Mouse (Mus musculus) heart, embryonic 16.5 days (tissue): Measurements from ENCODE around the gene Slc7a8. TPM values are rescaled to one million over a fixed set of nuclear protein-coding genes. Genes with fewer than 3 reads are reported as not detected.

ENCODE experiments used
- ATAC-seq: fragments of 200-750 bp; cut with Nextera tagmentation; replicated peaks from 2 replicates; pipeline ENCODE4 v1.8.0; 2017; ENCODE audit warnings: moderate number of reproducible peaks; ENCODE audit not compliant: insufficient read depth, low FRiP score; ENCODE audit errors: extremely low read depth
- H3K27ac ChIP-seq: fragments of 300-500 bp; sonication (generic); 2 replicates; pipeline ENCODE4 v1.5.1; 2014; ENCODE audit warnings: mild to moderate bottlenecking, low read length, control low read depth, moderate library complexity
- H3K27me3 ChIP-seq: fragments of 300-500 bp; sonication (generic); 2 replicates; pipeline ENCODE4 v1.6.1; 2014; ENCODE audit warnings: low read length, mixed read lengths; ENCODE audit not compliant: control insufficient read depth, insufficient read depth
- H3K36me3 ChIP-seq: fragments of 300-500 bp; sonication (generic); 2 replicates; pipeline ENCODE4 v1.6.1; 2014; ENCODE audit not compliant: control insufficient read depth, insufficient read depth
- H3K4me1 ChIP-seq: fragments of 300-500 bp; sonication (generic); 2 replicates; pipeline ENCODE4 v1.6.1; 2014; ENCODE audit warnings: low read length, mixed read lengths; ENCODE audit not compliant: control insufficient read depth, insufficient read depth
- H3K4me2 ChIP-seq: fragments of 300-500 bp; sonication (generic); 2 replicates; pipeline ENCODE4 v1.6.1; 2014; ENCODE audit warnings: low read depth, mild to moderate bottlenecking, control low read depth, low read length
- H3K4me3 ChIP-seq: fragments of 300-500 bp; sonication (generic); 2 replicates; pipeline ENCODE4 v1.5.1; 2014; ENCODE audit warnings: mild to moderate bottlenecking, control low read depth, low read length
- H3K9ac ChIP-seq: fragments of 300-500 bp; sonication (generic); 2 replicates; pipeline ENCODE4 v1.6.1; 2014; ENCODE audit warnings: low read length, control low read depth
- H3K9me3 ChIP-seq: fragments of 300-500 bp; sonication (generic); replicated peaks from 2 replicates; pipeline ENCODE4 v1.6.1; 2016; ENCODE audit warnings: low read length; ENCODE audit not compliant: control insufficient read depth
- WGBS: fragments of 180-500 bp; shearing (Covaris S2); extraction: QIAGEN DNeasy Blood & Tissue Kit; methylation state at CpG from one replicate; pipeline ENCODE4 v1.1.7; 2014; 5-methylcytosine and 5-hydroxymethylcytosine counted together
- polyA plus RNA-seq: library from polyadenylated mRNA; unstranded; fragments of >200 nt; fragmentation: Nextera tagmentation; extraction: Ambion mirVana; gene quantifications from 2 replicates; pipeline ENCODE4 v1.2.1, GENCODE M21; 2015

Gene Slc7a8
- polyA plus RNA-seq, 1 experiment from 2014 or later = 4.0 TPM

DNA sequence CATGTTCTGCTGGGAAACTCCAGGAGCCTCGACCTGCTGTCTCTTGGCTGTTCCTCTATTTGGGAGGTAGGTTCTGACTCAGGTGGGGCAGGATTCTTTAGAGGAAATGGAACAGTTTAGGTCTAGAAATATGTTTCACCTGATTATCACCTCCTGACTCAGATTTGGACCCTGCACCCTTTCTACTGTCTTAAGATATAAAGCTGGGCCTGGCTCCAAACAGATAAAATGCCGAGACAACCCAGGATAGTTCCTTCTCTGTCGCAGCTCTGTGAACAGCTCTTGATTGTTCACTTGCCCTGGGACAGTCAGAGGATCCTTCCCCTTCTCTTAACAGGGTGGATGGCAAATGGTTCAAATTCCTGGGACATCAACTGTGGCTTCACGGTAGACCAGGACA lies 46.5 kb downstream of the Slc7a8 start:
- H3K9me3 ChIP-seq = no peaks in the 10 kb centered on the region
- peaks cover 6% of the 10 kb centered on the region for H3K4me1 ChIP-seq
- H3K27me3 ChIP-seq = no peaks in the 10 kb centered on the region
- H3K4me3 ChIP-seq = no peak overlapping the region
- H3K27ac ChIP-seq = no peak overlapping the region
- no peak overlapping the region for H3K9ac ChIP-seq
- no peak for ATAC-seq
- 58% methylated on average over 4 of the region's 4 CpGs for WGBS
- H3K36me3 ChIP-seq = no peaks in the 10 kb centered on the region
- H3K4me2 ChIP-seq = no peak overlapping the region

DNA sequence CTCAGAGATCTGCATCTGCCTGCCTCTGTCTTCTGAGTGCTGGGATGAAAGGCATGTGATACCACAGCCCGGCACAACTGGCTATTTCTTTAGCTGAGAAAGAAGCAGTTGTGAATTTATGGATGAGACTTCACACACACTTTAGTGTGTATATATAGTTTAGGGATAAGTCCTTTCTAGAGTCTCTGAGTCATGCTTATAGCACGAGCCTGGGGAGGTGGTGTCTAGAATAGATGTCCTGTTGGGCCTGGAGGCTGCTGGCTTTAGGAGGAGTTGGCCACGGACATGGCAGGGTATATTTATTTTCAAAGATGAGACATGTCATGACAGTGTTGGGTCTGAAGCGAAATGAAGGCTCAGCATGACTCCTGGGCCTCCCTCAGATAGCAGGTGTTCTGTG lies 47.7 kb downstream of the Slc7a8 start:
- 72% methylated on average over 4 of the region's 4 CpGs for WGBS
- no peaks in the 10 kb centered on the region for H3K9me3 ChIP-seq
- H3K27me3 ChIP-seq = no peaks in the 10 kb centered on the region
- H3K4me2 ChIP-seq = no peak overlapping the region
- H3K4me1 ChIP-seq = peaks cover 6% of the 10 kb centered on the region
- H3K4me3 ChIP-seq = no peak overlapping the region
- no peak overlapping the region for H3K27ac ChIP-seq
- no peak overlapping the region for H3K9ac ChIP-seq
- ATAC-seq = no peak
- H3K36me3 ChIP-seq = no peaks in the 10 kb centered on the region

DNA sequence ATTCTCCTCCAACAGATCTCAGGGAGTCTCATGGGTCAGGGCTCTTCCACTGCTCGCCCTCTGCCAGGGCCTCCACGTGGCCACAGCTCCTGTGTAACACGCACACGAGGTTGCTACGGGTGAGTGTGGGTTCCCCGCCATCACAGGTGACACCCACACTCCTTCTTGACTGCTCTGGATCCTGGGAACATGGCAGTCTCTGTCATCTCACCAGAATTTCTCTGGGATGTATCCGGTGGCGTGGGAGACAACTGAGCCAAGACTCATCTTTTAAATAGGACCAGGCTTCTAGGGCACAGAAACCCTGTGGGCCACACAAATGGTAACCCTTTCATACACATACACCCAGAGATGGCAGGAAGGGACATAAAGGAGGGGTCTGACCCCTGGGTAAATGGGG lies 49.5 kb downstream of the Slc7a8 start:
- Histone ChIP-seq H3K4me3 (no peak overlapping the region), H3K4me1 (peaks cover 6% of the 10 kb centered on the region), H3K9ac (no peak overlapping the region), H3K36me3 (no peaks in the 10 kb centered on the region), H3K27me3 (no peaks in the 10 kb centered on the region), H3K4me2 (no peak overlapping the region), H3K27ac (no peak overlapping the region), H3K9me3 (no peaks in the 10 kb centered on the region)
- ATAC-seq = no peak
- 93% methylated on average over 8 of the region's 8 CpGs for WGBS

DNA sequence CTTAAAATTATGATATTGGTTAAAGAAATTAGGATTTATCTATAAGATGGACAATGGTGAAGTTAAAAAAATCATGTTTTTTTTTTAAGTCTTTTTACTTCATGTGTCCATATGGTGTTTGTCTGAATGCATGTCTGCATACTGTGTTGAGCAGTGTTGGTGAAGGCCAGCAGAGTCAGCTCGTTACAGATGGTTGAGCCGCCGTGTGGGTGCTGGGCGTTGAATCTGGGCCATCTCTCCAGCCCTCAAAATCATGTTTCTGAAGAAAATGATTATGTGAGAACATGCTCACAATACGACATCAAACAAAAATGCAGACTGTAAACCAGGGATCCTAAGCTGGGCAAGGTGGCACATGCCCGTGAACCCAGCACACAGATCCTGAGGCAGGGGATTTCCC lies 51.4 kb downstream of the Slc7a8 start:
- 87% methylated on average over 6 of the region's 6 CpGs for WGBS
- Histone ChIP-seq H3K27me3 (no peaks in the 10 kb centered on the region), H3K4me3 (no peak overlapping the region), H3K9ac (no peak overlapping the region), H3K4me2 (no peak overlapping the region), H3K36me3 (no peaks in the 10 kb centered on the region), H3K4me1 (no peaks in the 10 kb centered on the region), H3K27ac (no peak overlapping the region), H3K9me3 (no peaks in the 10 kb centered on the region)
- no peak for ATAC-seq

DNA sequence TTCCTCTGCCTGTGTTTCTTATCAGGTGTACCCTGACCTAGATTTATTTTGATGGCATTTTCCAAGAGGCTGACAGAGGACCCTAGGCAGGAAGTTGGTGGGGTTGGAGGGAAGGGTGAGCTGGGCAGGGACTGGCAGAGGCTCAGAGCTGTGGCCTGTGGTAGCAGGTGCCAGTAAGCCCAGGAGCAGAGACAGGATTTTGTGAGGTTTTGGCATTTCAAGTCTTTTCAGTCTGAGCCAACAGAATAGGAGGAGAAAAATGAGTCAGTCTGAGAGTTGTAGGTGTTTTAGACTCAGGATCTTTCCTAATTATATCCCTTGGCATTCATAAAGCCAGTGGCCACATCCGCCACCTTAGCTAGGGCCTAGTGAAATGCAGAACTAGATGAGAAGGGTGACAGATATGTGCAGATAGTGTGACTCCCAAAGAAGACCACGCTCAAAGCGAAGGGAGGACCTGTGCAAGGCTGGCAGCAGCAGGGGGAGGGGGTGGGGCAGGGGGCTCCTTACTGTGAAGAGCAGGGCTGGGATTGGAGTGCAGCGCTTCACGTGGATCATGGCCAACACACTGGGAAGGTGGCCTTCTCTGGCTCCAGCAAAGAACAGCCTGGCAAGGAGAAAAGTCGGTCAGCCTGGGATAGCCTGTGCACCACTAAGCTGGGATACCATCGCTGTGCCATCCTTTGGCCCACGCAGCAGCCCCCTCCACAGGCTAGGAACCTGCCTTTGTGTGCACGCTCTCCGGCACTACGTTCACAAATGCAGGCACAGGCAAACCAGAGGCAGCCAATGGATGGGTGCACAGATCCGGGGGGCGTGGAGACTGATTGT lies 52.7 kb downstream of the Slc7a8 start:
- H3K9me3 ChIP-seq = no peaks in the 10 kb centered on the region
- no peaks in the 10 kb centered on the region for H3K27me3 ChIP-seq
- WGBS = 73% methylated on average over 13 of the region's 13 CpGs
- H3K4me1 ChIP-seq = no peaks in the 10 kb centered on the region
- H3K4me3 ChIP-seq = no peak overlapping the region
- no peak overlapping the region for H3K27ac ChIP-seq
- H3K9ac ChIP-seq = no peak overlapping the region
- H3K36me3 ChIP-seq = no peaks in the 10 kb centered on the region
- H3K4me2 ChIP-seq = no peak overlapping the region
- no peak for ATAC-seq

DNA sequence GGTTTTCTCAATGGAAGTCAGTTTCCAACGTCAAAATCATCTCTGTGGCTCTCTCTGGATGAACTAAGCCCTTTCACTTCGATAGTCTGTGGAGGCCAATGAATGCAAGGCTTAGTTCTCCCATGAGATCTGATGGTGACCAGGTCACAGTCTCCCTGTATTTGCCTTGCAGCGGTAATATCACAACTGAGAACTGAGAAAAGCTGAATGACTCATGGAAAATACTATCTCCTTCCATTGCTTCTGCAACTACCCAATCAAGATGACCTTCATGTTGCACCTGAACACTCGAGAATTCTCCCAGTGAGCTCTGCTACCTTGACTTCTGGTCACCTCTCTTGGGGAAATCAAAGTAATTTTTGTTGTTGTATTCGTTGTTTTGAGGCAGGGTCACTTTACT lies 54.2 kb downstream of the Slc7a8 start:
- no peak for ATAC-seq

DNA sequence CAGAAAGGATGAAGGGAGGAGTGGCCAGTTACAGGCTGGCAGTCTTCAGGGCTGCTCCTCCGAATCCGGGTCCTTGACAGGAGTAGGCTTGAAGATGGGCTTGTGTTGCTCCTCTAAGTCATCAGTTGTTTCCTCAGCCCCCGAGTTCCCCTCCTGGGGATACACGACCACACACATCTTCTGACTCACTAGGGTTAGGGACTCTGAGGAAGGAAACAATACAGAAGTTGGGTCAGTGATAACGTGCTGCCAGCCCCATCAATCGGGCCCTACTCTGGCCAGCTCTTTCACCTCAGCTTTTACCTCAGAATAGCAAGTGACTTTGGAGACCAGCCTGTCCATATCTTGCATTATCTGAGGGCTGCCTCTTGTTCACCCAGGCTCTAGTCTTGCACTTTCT lies 57.7 kb downstream of the Slc7a8 start:
- no peaks in the 10 kb centered on the region for H3K36me3 ChIP-seq
- H3K27me3 ChIP-seq = no peaks in the 10 kb centered on the region
- 60% methylated on average over 6 of the region's 6 CpGs for WGBS
- H3K9ac ChIP-seq = no peak overlapping the region
- H3K4me2 ChIP-seq = no peak overlapping the region
- no peak overlapping the region for H3K27ac ChIP-seq
- no peak for ATAC-seq
- H3K9me3 ChIP-seq = no peaks in the 10 kb centered on the region
- no peak overlapping the region for H3K4me3 ChIP-seq
- H3K4me1 ChIP-seq = no peaks in the 10 kb centered on the region

More for the DNA sequence above, 54.2 kb downstream of the Slc7a8 start:
- Histone ChIP-seq H3K27ac (no peak overlapping the region), H3K4me3 (no peak overlapping the region), H3K36me3 (no peaks in the 10 kb centered on the region), H3K27me3 (no peaks in the 10 kb centered on the region), H3K9me3 (no peaks in the 10 kb centered on the region), H3K4me1 (no peaks in the 10 kb centered on the region), H3K9ac (no peak overlapping the region), H3K4me2 (no peak overlapping the region)
- WGBS = 68% methylated on average over 5 of the region's 5 CpGs

GRCm38 (mm10) chr14:54721711-54722110 lies 60.0 kb downstream of the Slc7a8 start:
- Histone ChIP-seq H3K9ac (no peak overlapping the region), H3K4me2 (no peak overlapping the region), H3K36me3 (no peaks in the 10 kb centered on the region), H3K27ac (no peak overlapping the region), H3K27me3 (no peaks in the 10 kb centered on the region), H3K9me3 (no peaks in the 10 kb centered on the region), H3K4me3 (no peak overlapping the region), H3K4me1 (no peaks in the 10 kb centered on the region)
- no peak for ATAC-seq
- 81% methylated on average over 10 of the region's 10 CpGs for WGBS

GRCm38 (mm10) chr14:54720654-54721350 lies 60.9 kb downstream of the Slc7a8 start:
- no peak for ATAC-seq
- WGBS = 82% methylated on average over 7 of the region's 7 CpGs
- H3K36me3 ChIP-seq = no peaks in the 10 kb centered on the region
- no peaks in the 10 kb centered on the region for H3K9me3 ChIP-seq
- no peaks in the 10 kb centered on the region for H3K4me1 ChIP-seq
- H3K4me2 ChIP-seq = no peak overlapping the region
- no peak overlapping the region for H3K27ac ChIP-seq
- no peak overlapping the region for H3K9ac ChIP-seq
- no peaks in the 10 kb centered on the region for H3K27me3 ChIP-seq
- H3K4me3 ChIP-seq = no peak overlapping the region
